ENCODE assay signal across 16 mouse cellular contexts in the genomic region with DNA sequence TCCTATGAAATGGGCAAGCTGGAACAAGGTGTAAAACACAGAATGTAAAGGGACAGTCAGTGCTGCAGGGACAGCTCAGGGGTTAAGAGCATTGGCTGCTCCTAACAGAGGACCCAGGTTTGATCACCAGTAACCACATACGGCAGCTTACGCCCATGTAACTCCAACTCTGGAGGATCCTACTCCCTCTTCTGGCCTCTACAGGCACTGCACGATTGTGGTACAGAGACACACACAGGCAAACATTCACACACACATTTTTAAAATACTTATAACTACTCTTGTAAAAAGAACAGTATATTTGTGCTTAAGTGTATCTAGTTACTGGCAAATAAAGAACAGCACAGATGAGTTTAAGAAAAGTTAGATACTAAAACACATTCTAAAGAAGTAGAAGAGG. TPM values are rescaled to one million over a fixed set of nuclear protein-coding genes. Genes with fewer than 3 reads are reported as not detected.
A peak's percentile ranks its signal among the peaks of the same experiment; 100 is the strongest.
DNase-seq lines count a peak whose midpoint lies in the region; ATAC-seq and TF ChIP-seq lines count a peak whose summit lies in the region.
"Had no signal": no experiment of that assay in that cellular context is flagged by ENCODE, and none has a peak within 500 bp of the region (broad histone marks: within the 10 kb centered on the region; RNA-seq: fewer than 3 reads in every experiment).

No protein-coding gene starts in this region.

- H3K27me3 ChIP-seq in splenic B cell, adult 2 months (ENCODE audit: control insufficient read depth, insufficient read depth, low read length, poor library complexity, severe bottlenecking) = no peaks in the 10 kb centered on the region

- no peak for ATAC-seq in CD4-positive, CD25-positive, alpha-beta regulatory T cell, adult 4 months
- ATAC-seq: intestine, embryonic 16.5 days had no signal

- no peak overlapping the region for H3K27ac ChIP-seq in layer of hippocampus, adult 2 months
- H3K27ac ChIP-seq: macrophage had no signal

- no peak overlapping the region for H3K4me3 ChIP-seq in layer of hippocampus, adult 2 months

- no peaks in the 10 kb centered on the region for H3K36me3 ChIP-seq in splenic B cell, adult 2 months (ENCODE audit: control insufficient read depth, insufficient read depth, low read length, poor library complexity, severe bottlenecking)

- peak; percentile 57 for TF ChIP-seq CTCF in layer of hippocampus, adult 2 months (conservative IDR thresholded peaks at IDR 0.05)

- DNase-seq in CD4-positive, CD25-positive, alpha-beta regulatory T cell, adult 2 months (ENCODE audit: low read depth, low spot score) = peak; percentile 9
- no peak for DNase-seq in layer of hippocampus, adult 2 months (ENCODE audit: low spot score in 2 of 2)
- no peak for DNase-seq in layer of hippocampus, postnatal 10 days (ENCODE audit: low spot score in 2 of 2)
- DNase-seq in thymus, postnatal 14 days = peak; percentile 21
- DNase-seq in thymus, postnatal 25 days = no peak
- DNase-seq in splenic B cell, adult 2 months (ENCODE audit: low read depth, low spot score) = peak; percentile 7
- no peak for DNase-seq in urinary bladder, adult 2 months (ENCODE audit: low spot score)
- DNase-seq: cerebellum, adult 11 months; embryo, embryonic 11 days; heart, postnatal 4 days had no signal

RNA-seq across cellular contexts. Expression of gene Lrrc49, which starts 7.0 kb away (rescaled TPM):
- polyA plus RNA-seq in CD4-positive, CD25-positive, alpha-beta regulatory T cell, adult 4 months (2017; shearing (Covaris generic)) = 1 to 10 TPM; 1.8 to 2.1 TPM
- 10 to 100 TPM; 54.7 to 59.3 TPM for total RNA-seq in layer of hippocampus, adult 2 months (2021)
- total RNA-seq in layer of hippocampus, postnatal 10 days (2021) = 10 to 100 TPM; 62.3 to 64.3 TPM
- 17.2 and 19.4 TPM in 2 replicates for polyA plus RNA-seq in urinary bladder, adult 2 months (2012; rRNA removed)

RNA-seq across cellular contexts. Expression of gene Larp6, which starts 31.8 kb away (rescaled TPM):
- polyA plus RNA-seq in CD4-positive, CD25-positive, alpha-beta regulatory T cell, adult 4 months (2017; shearing (Covaris generic)) = not detected
- 10 to 100 TPM; 37.9 to 39.2 TPM for total RNA-seq in layer of hippocampus, adult 2 months (2021)
- 10 to 100 TPM; 32.8 to 33.6 TPM for total RNA-seq in layer of hippocampus, postnatal 10 days (2021)
- polyA plus RNA-seq in urinary bladder, adult 2 months (2012; rRNA removed) = 3.5 and 4.0 TPM in 2 replicates
- total RNA-seq: liver, adult 2 months; monocyte, adult 5-6 weeks; neutrophil, adult 5-6 weeks had no signal
- polyA plus RNA-seq: liver, adult 2 months had no signal

Comparison
In these comparisons a context has a peak if more than half of its experiments do, and no peak if none do; other contexts are left out.
1. DNase-seq: peak in CD4-positive, CD25-positive, alpha-beta regulatory T cell, adult 2 months (single experiment), thymus, postnatal 14 days (single experiment) and splenic B cell, adult 2 months (single experiment); none in layer of hippocampus, adult 2 months (0 of 2), layer of hippocampus, postnatal 10 days (0 of 2), thymus, postnatal 25 days (single experiment) and urinary bladder, adult 2 months (single experiment).